Mouse (Mus musculus) spleen, adult 2 months (tissue): ENCODE data around the gene Gas2l1.

Source experiments
- CTCF ChIP-seq: fragments of 200-500 bp; IDR thresholded peaks from 2 replicates; pipeline ENCODE4 v1.5.1; 2011; ENCODE audit warnings: mild to moderate bottlenecking, inconsistent platforms; ENCODE audit not compliant: insufficient read depth, insufficient read length, insufficient replicate concordance; ENCODE audit errors: extremely low read depth
- POLR2A ChIP-seq: fragments of 200-500 bp; IDR thresholded peaks from 2 replicates; pipeline ENCODE4 v1.6.1; 2011; ENCODE audit warnings: low read depth, low read length, inconsistent platforms

DNA sequence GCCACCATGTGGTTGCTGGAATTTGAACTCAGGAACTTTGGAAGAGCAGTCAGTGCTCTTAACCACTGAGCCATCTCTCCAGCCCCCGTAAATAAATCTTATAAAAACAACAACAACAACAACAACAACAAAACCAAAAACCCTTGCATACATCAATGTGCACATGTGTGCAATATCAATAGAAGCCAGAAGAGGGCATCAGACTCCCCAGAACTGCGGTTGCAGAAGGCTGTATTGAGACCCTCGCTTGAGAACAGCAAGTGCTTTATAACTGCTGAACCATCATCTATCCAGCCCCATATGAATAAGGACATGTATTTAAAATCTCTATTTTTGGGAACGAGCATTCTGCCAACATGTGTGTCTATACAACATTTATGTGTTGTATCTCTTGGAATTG is 9.8 kb upstream of the Gas2l1 start:
- no peak for TF ChIP-seq CTCF
- TF ChIP-seq POLR2A: no peak
